Mouse (Mus musculus) megakaryocyte, embryonic 14.5 days (primary cell): ENCODE measurements around the gene Trim9. TPM values are rescaled to one million over a fixed set of nuclear protein-coding genes. Genes with fewer than 3 reads are reported as not detected.

Experiments
- H3K27me3 ChIP-seq: replicated peaks from 2 replicates; pipeline ENCODE3; 2012; ENCODE audit warnings: inconsistent platforms
- H3K36me3 ChIP-seq: replicated peaks from 2 replicates; pipeline ENCODE3; 2012; ENCODE audit warnings: low read length, inconsistent platforms, mixed read lengths
- H3K4me1 ChIP-seq: 2 replicates; pipeline ENCODE4 v1.6.1; 2012; ENCODE audit warnings: inconsistent platforms
- H3K4me3 ChIP-seq: replicated peaks from 2 replicates; pipeline ENCODE3; 2012; ENCODE audit warnings: moderate library complexity, mild to moderate bottlenecking, inconsistent platforms
- H3K9me3 ChIP-seq: 2 replicates; pipeline ENCODE4 v1.6.1; 2012; ENCODE audit warnings: inconsistent platforms
- FLI1 ChIP-seq: IDR thresholded peaks from 2 replicates; pipeline ENCODE4 v1.6.1; 2012; ENCODE audit warnings: low read length, inconsistent platforms, mixed read lengths
- GATA1 ChIP-seq: IDR thresholded peaks from 3 replicates; pipeline ENCODE4 v1.6.1; 2012; ENCODE audit warnings: mixed read lengths, low read length, inconsistent platforms, borderline replicate concordance
- polyA plus RNA-seq: library from polyadenylated mRNA; stranded (reverse); fragments of >175 nt; gene quantifications from 2 replicates; pipeline ENCODE4 v1.2.3, GENCODE M21; 2012; ENCODE audit warnings: low replicate concordance; ENCODE audit not compliant: insufficient read depth

The Trim9 gene
- polyA plus RNA-seq, 1 experiment, result 0.43 TPM

DNA sequence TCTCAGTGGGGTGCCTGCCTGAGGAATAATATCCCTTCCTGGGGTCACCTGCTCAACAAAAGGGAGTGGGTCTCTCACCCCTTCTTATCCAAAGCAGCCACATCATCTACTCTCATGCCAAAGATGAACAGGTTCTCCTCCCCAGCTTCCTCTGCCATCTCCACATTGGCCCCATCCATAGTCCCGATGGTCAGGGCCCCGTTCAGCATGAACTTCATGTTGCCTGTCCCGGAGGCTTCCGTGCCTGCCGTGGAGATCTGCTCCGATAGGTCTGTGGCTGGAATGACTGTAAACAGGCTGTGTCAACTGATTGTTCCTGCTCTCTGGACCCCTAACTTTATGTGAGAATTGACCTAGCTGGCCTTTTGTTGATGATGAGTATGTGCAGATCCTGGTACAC lies 152.0 kb downstream of the Trim9 start:
- Histone ChIP-seq H3K4me3 (no peak overlapping the region), H3K9me3 (no peaks in the 10 kb centered on the region), H3K4me1 (peaks cover 5% of the 10 kb centered on the region), H3K36me3 (peaks cover 95% of the 10 kb centered on the region), H3K27me3 (no peaks in the 10 kb centered on the region)
- TF ChIP-seq FLI1 (no peak), GATA1 (no peak)

Other genes with a start within 250 kb of the Trim9 start
- 2.2 and 5.0 TPM in 2 replicates for gene Nin, start 233.9 kb downstream of the Trim9 start, polyA plus RNA-seq
- gene Abhd12b, start 193.5 kb downstream of the Trim9 start, polyA plus RNA-seq, result not detected in 2 replicates
- 1.8 and 35.0 TPM in 2 replicates for gene Pygl, start 116.1 kb downstream of the Trim9 start, polyA plus RNA-seq
- gene Tmx1, start 105.5 kb upstream of the Trim9 start, polyA plus RNA-seq, result 1.8 and 11.4 TPM in 2 replicates